Mouse (Mus musculus) frontal cortex, postnatal 25 days (tissue): ENCODE data around the gene Lpar1.

Experiments
- DNase-seq, 2 experiments: peaks; one replicate each; pipeline ENCODE4 v3.0.0; 2022; ENCODE audit warnings: low spot score in 2 of 2

Gene Lpar1

DNA sequence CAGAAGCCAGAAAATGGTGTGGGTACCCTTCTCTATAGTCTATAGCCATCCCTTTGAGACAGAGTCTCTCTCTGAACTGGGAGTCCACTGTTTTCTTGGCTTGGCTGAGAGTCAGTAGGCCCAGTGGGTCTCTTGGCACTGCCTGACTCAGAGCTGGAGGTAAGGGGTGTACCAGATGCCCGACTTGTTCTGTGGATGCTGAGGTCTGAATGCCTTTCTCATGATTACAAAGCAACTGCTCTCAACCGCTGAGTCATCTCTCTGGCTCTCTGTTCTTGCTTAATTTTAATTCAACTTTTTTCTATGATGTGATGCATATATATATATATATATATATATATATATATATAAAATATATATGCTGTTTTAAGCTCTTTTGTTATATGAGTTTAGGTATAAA is 91.1 kb downstream of the Lpar1 start:
- DNase-seq: no peak

DNA sequence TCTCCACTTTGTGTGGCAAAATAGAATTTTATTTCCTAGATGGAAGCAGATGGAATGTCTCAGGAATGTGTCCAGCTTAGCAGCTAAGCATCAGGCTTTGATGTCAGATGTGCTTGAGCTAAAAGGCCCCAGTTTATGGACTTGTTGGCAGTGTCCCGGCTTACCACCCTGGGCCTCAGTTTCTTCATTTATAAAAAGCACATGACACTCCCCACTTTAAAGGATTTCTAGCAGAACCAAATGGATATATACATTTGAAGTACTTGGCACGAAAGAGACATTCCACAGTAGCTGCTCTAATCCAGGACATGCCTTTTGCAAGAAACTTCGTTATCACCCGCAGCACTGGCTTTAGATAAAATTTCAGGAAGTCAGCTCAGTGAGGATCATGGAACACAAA is 100.4 kb downstream of the Lpar1 start:
- no peak for DNase-seq

DNA sequence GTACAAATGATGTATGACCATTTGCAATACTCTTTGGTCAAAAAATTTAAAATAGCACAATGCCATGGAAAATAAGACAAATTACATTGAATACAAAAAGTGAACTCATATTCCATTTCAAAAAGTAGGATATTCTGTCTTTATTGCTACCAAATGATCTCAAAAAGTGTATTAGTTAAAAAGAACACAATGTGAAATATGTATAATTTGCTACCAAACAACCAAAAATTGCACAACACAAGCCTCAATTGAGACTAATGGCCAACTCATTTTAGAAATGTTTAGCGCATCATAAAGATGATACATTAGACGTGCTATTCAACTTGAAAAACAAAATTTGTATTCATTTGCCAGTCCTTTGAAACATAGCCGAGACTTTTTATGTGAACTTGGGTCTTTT is 104.9 kb downstream of the Lpar1 start:
- DNase-seq: no peak

- DNase-seq: no peak
These were observed 105.9 kb downstream of the Lpar1 start for GRCm38 (mm10) chr4:58447841-58448240.

GRCm38 (mm10) chr4:58445846-58446245 is 107.9 kb downstream of the Lpar1 start:
- no peak for DNase-seq

DNA sequence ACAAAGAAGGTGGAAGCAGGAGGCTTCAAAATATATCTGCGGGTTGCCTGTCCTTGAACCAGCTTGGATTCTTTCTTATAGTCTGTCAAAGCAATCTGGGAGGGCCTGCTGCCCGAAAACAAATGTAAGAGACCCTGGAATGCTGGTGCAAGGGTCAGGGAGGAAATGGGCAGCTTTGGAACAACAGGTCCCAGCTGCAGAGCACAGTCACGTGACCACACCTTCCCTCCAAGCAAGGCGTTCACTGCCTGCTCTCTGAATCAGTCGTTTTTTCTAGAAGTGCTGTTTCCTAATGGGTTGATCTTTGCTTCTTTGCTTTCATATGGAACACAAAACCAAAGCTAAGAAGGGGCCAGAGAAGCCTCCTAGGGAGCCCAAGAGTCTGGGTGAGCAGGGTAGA is 111.4 kb downstream of the Lpar1 start:
- DNase-seq: no peak

- no peak for DNase-seq
These were observed 115.0 kb downstream of the Lpar1 start for GRCm38 (mm10) chr4:58438654-58439053.

DNA sequence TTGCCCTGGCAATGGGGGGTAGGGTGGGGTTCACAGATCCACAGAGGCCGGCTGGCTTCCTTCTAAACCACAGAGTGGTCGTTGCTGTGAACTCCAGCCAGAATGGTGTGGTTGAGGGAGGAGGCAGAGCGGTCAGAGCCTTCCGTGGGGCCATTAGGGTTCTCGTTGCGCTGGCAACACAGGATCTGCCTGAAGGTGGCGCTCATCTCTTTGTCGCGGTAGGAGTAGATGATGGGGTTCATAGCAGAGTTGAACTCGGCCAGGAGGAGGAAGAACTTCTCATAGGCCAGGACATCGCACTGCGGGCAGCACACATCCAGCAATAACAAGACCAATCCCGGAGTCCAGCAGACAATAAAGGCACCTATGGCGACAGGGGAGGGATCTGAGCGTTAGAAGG is 116.4 kb downstream of the Lpar1 start:
- no peak for DNase-seq

GRCm38 (mm10) chr4:58423276-58423930 is 130.3 kb downstream of the Lpar1 start:
- DNase-seq: no peak

DNA sequence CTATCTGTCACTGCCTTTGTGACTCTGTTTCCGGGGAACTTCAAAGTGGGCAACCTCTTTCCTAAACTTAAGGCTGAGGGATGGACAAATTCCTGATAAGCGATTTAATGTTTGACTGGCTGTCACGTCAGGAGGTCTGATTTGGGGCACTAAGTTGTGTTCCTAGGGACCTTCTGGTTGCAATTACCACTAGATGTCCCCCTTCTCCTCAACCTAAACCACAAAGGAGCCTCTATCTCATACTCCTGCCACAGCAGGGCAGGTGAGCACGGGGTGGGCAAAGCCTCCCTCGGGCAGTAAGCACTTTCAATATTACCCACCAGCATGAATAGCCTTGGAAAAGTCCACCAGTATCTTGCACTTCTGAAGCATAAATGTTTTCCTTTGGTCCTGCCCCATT is 134.5 kb downstream of the Lpar1 start:
- DNase-seq: no peak

- no peak for DNase-seq
These were observed 136.4 kb downstream of the Lpar1 start for GRCm38 (mm10) chr4:58417319-58417718.

DNA sequence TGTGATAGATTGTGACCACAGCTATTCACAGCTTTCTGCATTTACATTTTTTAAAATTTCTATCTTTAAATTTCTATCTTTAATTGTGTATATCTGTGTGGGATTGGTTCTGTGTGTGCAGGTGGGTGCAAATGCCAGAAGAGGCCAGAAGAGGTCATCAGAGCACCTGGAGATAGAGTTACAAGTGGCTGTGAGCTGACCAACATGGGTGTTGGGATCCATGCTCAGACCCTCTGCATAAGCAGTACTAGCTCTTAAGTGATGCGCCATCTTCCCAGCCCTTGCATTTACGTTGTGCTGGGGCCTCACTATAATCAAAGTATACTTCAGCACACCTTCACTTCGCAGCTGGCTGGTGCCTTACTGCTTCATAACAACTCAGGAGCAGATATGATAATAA is 138.2 kb downstream of the Lpar1 start:
- no peak for DNase-seq

DNA sequence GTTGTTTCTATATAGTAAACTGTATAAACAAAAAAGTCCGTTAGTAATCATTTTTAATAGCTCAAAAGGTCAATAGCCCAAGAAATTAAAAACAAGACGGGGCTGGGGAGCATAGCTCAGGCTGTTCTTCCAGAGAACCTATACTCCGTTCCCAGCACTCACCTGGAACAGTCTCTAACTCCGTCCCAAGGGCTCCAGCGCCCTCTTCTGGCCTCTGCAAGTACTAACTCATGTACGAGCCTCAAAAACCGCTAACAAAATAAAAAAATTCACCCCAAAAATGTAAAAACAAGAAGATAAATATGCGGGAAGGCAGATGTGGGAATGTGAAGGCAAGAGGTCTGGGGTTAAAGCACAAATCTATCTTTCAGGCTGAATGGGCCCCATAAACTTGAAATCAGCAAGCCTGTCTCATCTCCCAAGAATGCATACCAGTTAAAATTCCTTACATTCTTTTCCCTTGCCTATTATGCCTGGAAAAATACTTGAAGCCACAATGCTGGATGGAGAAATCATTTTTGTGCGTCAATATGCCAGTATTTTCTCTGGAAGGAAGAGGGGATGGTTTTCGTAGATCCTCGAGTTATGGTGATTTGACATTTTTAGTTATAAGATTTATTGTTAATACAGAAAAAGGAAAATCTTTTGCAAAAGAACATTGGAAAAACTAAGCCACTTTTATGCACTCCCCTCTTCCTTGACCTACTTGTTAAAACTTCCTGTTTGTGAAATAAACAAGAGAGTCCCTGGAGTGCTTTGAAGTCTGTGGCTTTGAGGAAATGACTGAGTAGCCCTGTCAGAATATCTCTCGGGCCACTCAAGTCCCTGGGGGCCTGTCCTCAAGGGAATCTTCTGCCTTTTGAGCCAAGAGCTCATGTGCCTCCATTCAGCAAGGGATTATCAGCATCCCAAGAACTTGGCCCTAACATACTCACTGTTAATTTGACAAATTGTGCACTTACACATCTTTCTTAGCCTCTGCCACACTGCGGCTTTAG is 140.2 kb downstream of the Lpar1 start:
- DNase-seq: no peak

- peak in 1 of 2 experiments; percentile 31 for DNase-seq
These were observed 151.7 kb downstream of the Lpar1 start for GRCm38 (mm10) chr4:58401973-58402501.

DNA sequence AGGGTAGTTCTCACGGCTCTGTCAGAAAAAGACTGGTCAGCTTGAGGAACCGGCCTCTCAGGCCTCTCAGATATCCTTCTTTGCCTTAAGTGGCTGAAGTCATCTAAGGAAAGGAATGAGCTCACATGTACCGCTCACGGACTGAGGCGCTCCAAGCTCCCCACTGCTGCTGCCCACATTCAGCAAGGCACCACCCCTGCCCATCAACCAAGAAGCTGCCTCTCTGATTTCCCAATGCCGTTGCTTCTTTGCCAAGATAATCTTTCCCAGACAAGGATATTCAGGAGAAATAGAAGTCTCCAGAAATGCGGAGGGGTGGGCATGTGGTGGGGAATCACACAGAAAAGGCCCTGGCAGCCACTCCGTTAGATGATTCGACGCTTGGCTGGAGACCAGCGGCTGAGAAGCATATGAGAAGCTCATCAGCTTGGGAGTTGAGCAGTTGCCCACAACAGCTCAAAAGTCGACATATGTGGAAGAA is 152.8 kb downstream of the Lpar1 start:
- DNase-seq: peak; percentile 44 to 58
